Mouse (Mus musculus) stomach, embryonic 16.5 days (tissue): ENCODE measurements at regions not wholly inside any gene's neighbourhood (a gene's known extent, or its start where the extent isn't known, plus 50 kb on each side); places are given as distances from the start of the nearest gene placed in this dataset.
A peak's percentile ranks its signal among the peaks of the same experiment; 100 is the strongest.

ENCODE experiments used
- ATAC-seq: fragments of 200-750 bp; cut with Nextera tagmentation; 2 replicates; pipeline ENCODE4 v1.8.0; 2017; ENCODE audit warnings: moderate number of reproducible peaks, moderate TSS enrichment; ENCODE audit not compliant: insufficient read depth, low FRiP score
- H3K27ac ChIP-seq: fragments of 300-500 bp; sonication (generic); 2 replicates; pipeline ENCODE4 v1.5.1; 2014; ENCODE audit warnings: low read length
- H3K27me3 ChIP-seq: fragments of 300-500 bp; sonication (generic); 2 replicates; pipeline ENCODE4 v1.6.1; 2014; ENCODE audit warnings: low read length, control low read depth, mixed read lengths; ENCODE audit not compliant: control insufficient read depth, insufficient read depth
- H3K36me3 ChIP-seq: fragments of 300-500 bp; sonication (generic); 2 replicates; pipeline ENCODE4 v1.6.1; 2014; ENCODE audit warnings: low read length; ENCODE audit not compliant: control insufficient read depth, insufficient read depth
- H3K4me1 ChIP-seq: fragments of 300-500 bp; sonication (generic); 2 replicates; pipeline ENCODE4 v1.6.1; 2014; ENCODE audit warnings: low read length, control low read depth, mixed read lengths; ENCODE audit not compliant: control insufficient read depth, insufficient read depth
- H3K4me2 ChIP-seq: fragments of 300-500 bp; sonication (generic); 2 replicates; pipeline ENCODE4 v1.6.1; 2014; ENCODE audit warnings: low read depth, low read length, mixed read lengths
- H3K4me3 ChIP-seq: fragments of 300-500 bp; sonication (generic); replicated peaks from 2 replicates; pipeline ENCODE4 v1.5.1; 2014; ENCODE audit warnings: mild to moderate bottlenecking, low read length
- H3K9ac ChIP-seq: fragments of 300-500 bp; sonication (generic); 2 replicates; pipeline ENCODE4 v1.6.1; 2014; ENCODE audit warnings: low read length
- H3K9me3 ChIP-seq: fragments of 300-500 bp; sonication (generic); replicated peaks from 2 replicates; pipeline ENCODE4 v1.6.1; 2016; ENCODE audit warnings: low read length, control low read depth; ENCODE audit not compliant: control insufficient read depth
- WGBS: fragments of 180-500 bp; shearing (Covaris S2); extraction: QIAGEN DNeasy Blood & Tissue Kit; methylation state at CpG from one replicate; pipeline ENCODE4 v1.1.7; 2014; 5-methylcytosine and 5-hydroxymethylcytosine counted together

GRCm38 (mm10) chr5:43055111-43055710, 177.8 kb upstream of the Cpeb2 start:
- Histone ChIP-seq H3K27me3 (no peaks in the 10 kb centered on the region), H3K27ac (no peak overlapping the region; the same call in 1 of the 2 replicates), H3K4me3 (no peak overlapping the region), H3K4me1 (no peaks in the 10 kb centered on the region), H3K9me3 (no peaks in the 10 kb centered on the region), H3K36me3 (no peaks in the 10 kb centered on the region), H3K9ac (no peak overlapping the region), H3K4me2 (no peak overlapping the region)
- ATAC-seq, result no peak
- WGBS, result 64% methylated on average over 4 of the region's 4 CpGs

- Histone ChIP-seq H3K27ac (no peak overlapping the region; the same call in 1 of the 2 replicates), H3K27me3 (no peaks in the 10 kb centered on the region)
These were observed 176.5 kb upstream of the Cpeb2 start for GRCm38 (mm10) chr5:43056486-43056885.

GRCm38 (mm10) chr5:43061243-43061642, 171.7 kb upstream of the Cpeb2 start:
- H3K9ac ChIP-seq, result no peak overlapping the region
- no peak overlapping the region for H3K4me2 ChIP-seq
- H3K4me1 ChIP-seq, result no peaks in the 10 kb centered on the region
- no peak for ATAC-seq
- H3K9me3 ChIP-seq, result no peaks in the 10 kb centered on the region
- no peaks in the 10 kb centered on the region for H3K36me3 ChIP-seq
- WGBS, result 80% methylated on average over 2 of the region's 2 CpGs
- H3K27me3 ChIP-seq, result no peaks in the 10 kb centered on the region
- H3K4me3 ChIP-seq, result no peak overlapping the region
- no peak overlapping the region for H3K27ac ChIP-seq

More at GRCm38 (mm10) chr5:43056486-43056885, 176.5 kb upstream of the Cpeb2 start:
- H3K4me3 ChIP-seq, result no peak overlapping the region
- H3K9ac ChIP-seq, result no peak overlapping the region
- H3K36me3 ChIP-seq, result no peaks in the 10 kb centered on the region
- H3K4me2 ChIP-seq, result no peak overlapping the region
- H3K4me1 ChIP-seq, result no peaks in the 10 kb centered on the region
- WGBS, result 73% methylated on average over 2 of the region's 2 CpGs
- ATAC-seq, result peak; percentile 47; the same call in 1 of the 2 replicates
- no peaks in the 10 kb centered on the region for H3K9me3 ChIP-seq

GRCm38 (mm10) chr5:43061797-43062391, 171.1 kb upstream of the Cpeb2 start:
- no peaks in the 10 kb centered on the region for H3K9me3 ChIP-seq
- no peak overlapping the region for H3K4me2 ChIP-seq
- no peaks in the 10 kb centered on the region for H3K27me3 ChIP-seq
- WGBS, result 69% methylated on average over 1 of the region's 1 CpGs
- no peak for ATAC-seq
- no peaks in the 10 kb centered on the region for H3K4me1 ChIP-seq
- H3K4me3 ChIP-seq, result no peak overlapping the region
- H3K27ac ChIP-seq, result no peak overlapping the region
- no peaks in the 10 kb centered on the region for H3K36me3 ChIP-seq
- H3K9ac ChIP-seq, result no peak overlapping the region

- WGBS, result 76% methylated on average over 1 of the region's 1 CpGs
These were observed 170.5 kb upstream of the Cpeb2 start for GRCm38 (mm10) chr5:43062499-43062898.

GRCm38 (mm10) chr5:43063386-43063785, 169.6 kb upstream of the Cpeb2 start:
- ATAC-seq, result no peak
- H3K27ac ChIP-seq, result no peak overlapping the region
- WGBS, result 79% methylated on average over 8 of the region's 8 CpGs
- no peaks in the 10 kb centered on the region for H3K4me1 ChIP-seq
- no peak overlapping the region for H3K4me3 ChIP-seq
- no peaks in the 10 kb centered on the region for H3K27me3 ChIP-seq
- H3K36me3 ChIP-seq, result no peaks in the 10 kb centered on the region
- no peak overlapping the region for H3K4me2 ChIP-seq
- H3K9ac ChIP-seq, result no peak overlapping the region
- H3K9me3 ChIP-seq, result no peaks in the 10 kb centered on the region

More at GRCm38 (mm10) chr5:43062499-43062898, 170.5 kb upstream of the Cpeb2 start:
- no peaks in the 10 kb centered on the region for H3K27me3 ChIP-seq
- H3K9ac ChIP-seq, result no peak overlapping the region
- no peak overlapping the region for H3K4me2 ChIP-seq
- H3K36me3 ChIP-seq, result no peaks in the 10 kb centered on the region
- no peaks in the 10 kb centered on the region for H3K9me3 ChIP-seq
- H3K4me3 ChIP-seq, result no peak overlapping the region
- no peak for ATAC-seq
- H3K4me1 ChIP-seq, result no peaks in the 10 kb centered on the region
- no peak overlapping the region for H3K27ac ChIP-seq

GRCm38 (mm10) chr5:43071541-43071940, 161.4 kb upstream of the Cpeb2 start:
- H3K27me3 ChIP-seq, result no peaks in the 10 kb centered on the region
- no peaks in the 10 kb centered on the region for H3K9me3 ChIP-seq
- H3K27ac ChIP-seq, result no peak overlapping the region
- no peaks in the 10 kb centered on the region for H3K36me3 ChIP-seq
- no peak overlapping the region for H3K4me3 ChIP-seq
- no peak for ATAC-seq
- no peak overlapping the region for H3K9ac ChIP-seq
- H3K4me2 ChIP-seq, result no peak overlapping the region
- H3K4me1 ChIP-seq, result no peaks in the 10 kb centered on the region
- 85% methylated on average over 3 of the region's 3 CpGs for WGBS

- Histone ChIP-seq H3K36me3 (no peaks in the 10 kb centered on the region), H3K4me2 (no peak overlapping the region), H3K9me3 (no peaks in the 10 kb centered on the region), H3K9ac (no peak overlapping the region), H3K4me1 (no peaks in the 10 kb centered on the region), H3K27me3 (no peaks in the 10 kb centered on the region), H3K4me3 (no peak overlapping the region), H3K27ac (no peak overlapping the region)
- WGBS, result 82% methylated on average over 2 of the region's 2 CpGs
- no peak for ATAC-seq
These were observed 160.6 kb upstream of the Cpeb2 start for GRCm38 (mm10) chr5:43072340-43072739.

GRCm38 (mm10) chr5:43074536-43074935, 158.4 kb upstream of the Cpeb2 start:
- no peak overlapping the region for H3K4me2 ChIP-seq
- H3K9ac ChIP-seq, result no peak overlapping the region
- no peaks in the 10 kb centered on the region for H3K4me1 ChIP-seq
- no peaks in the 10 kb centered on the region for H3K27me3 ChIP-seq
- H3K9me3 ChIP-seq, result no peaks in the 10 kb centered on the region
- no peaks in the 10 kb centered on the region for H3K36me3 ChIP-seq
- WGBS, result 78% methylated on average over 3 of the region's 3 CpGs
- H3K4me3 ChIP-seq, result no peak overlapping the region
- H3K27ac ChIP-seq, result no peak overlapping the region
- no peak for ATAC-seq
